Mouse (Mus musculus) neural tube, embryonic 11.5 days (tissue): ENCODE results near the gene Exoc1. TPM values are rescaled to one million over a fixed set of nuclear protein-coding genes. Genes with fewer than 3 reads are reported as not detected.

Experiments used
- ATAC-seq: fragments of 200-750 bp; cut with Nextera tagmentation; 2 replicates; pipeline ENCODE4 v1.8.0; 2017; ENCODE audit warnings: moderate number of reproducible peaks, mild to moderate bottlenecking, moderate TSS enrichment, moderate library complexity; ENCODE audit not compliant: insufficient read depth, low FRiP score, low TSS enrichment
- DNase-seq: peaks from one replicate; pipeline ENCODE4 v3.0.0-alpha.2; 2015; ENCODE audit warnings: low spot score
- H3K27ac ChIP-seq: fragments of 300-500 bp; sonication (generic); 2 replicates; pipeline ENCODE4 v1.5.1; 2014; ENCODE audit warnings: low read depth, mild to moderate bottlenecking, low read length
- H3K27me3 ChIP-seq: fragments of 300-500 bp; sonication (generic); 2 replicates; pipeline ENCODE4 v1.6.1; 2014; ENCODE audit warnings: mild to moderate bottlenecking, low read length, mixed read lengths; ENCODE audit not compliant: control insufficient read depth, insufficient read depth
- H3K36me3 ChIP-seq: fragments of 300-500 bp; sonication (generic); 2 replicates; pipeline ENCODE4 v1.6.1; 2014; ENCODE audit warnings: mild to moderate bottlenecking, low read length, moderate library complexity, mixed read lengths; ENCODE audit not compliant: control insufficient read depth, insufficient read depth
- H3K4me1 ChIP-seq: fragments of 300-500 bp; sonication (generic); 2 replicates; pipeline ENCODE4 v1.6.1; 2014; ENCODE audit warnings: low read length, mixed read lengths; ENCODE audit not compliant: control insufficient read depth, insufficient read depth
- H3K4me2 ChIP-seq: fragments of 300-500 bp; sonication (generic); 2 replicates; pipeline ENCODE4 v1.6.1; 2014; ENCODE audit warnings: low read depth, mild to moderate bottlenecking, moderate library complexity
- H3K4me3 ChIP-seq: fragments of 300-500 bp; sonication (generic); 2 replicates; pipeline ENCODE4 v1.5.1; 2014; ENCODE audit warnings: low read depth, low read length
- H3K9ac ChIP-seq: fragments of 300-500 bp; sonication (generic); 2 replicates; pipeline ENCODE4 v1.6.1; 2014; ENCODE audit warnings: mild to moderate bottlenecking, low read length
- H3K9me3 ChIP-seq: fragments of 300-500 bp; sonication (generic); 2 replicates; pipeline ENCODE4 v1.6.1; 2016; ENCODE audit warnings: low read length; ENCODE audit not compliant: control insufficient read depth
- WGBS: fragments of 180-500 bp; shearing (Covaris S2); extraction: QIAGEN DNeasy Blood & Tissue Kit; methylation state at CpG from one replicate; pipeline ENCODE4 v1.1.7; 2014; 5-methylcytosine and 5-hydroxymethylcytosine counted together
- polyA plus RNA-seq: library from polyadenylated mRNA; unstranded; fragments of >200 nt; fragmentation: Nextera tagmentation; extraction: Ambion mirVana; gene quantifications from 2 replicates; pipeline ENCODE4 v1.2.1, GENCODE M21; 2014

Exoc1 gene
- polyA plus RNA-seq, 1 experiment from 2014 or later = 51.2 TPM

- no peak overlapping the region for H3K9ac ChIP-seq
- no peak overlapping the region for H3K4me3 ChIP-seq
- H3K4me1 ChIP-seq = peaks cover 7% of the 10 kb centered on the region
- H3K27me3 ChIP-seq = no peaks in the 10 kb centered on the region
- ATAC-seq = no peak
- no peak overlapping the region for H3K27ac ChIP-seq
- no peak for DNase-seq
- H3K36me3 ChIP-seq = no peaks in the 10 kb centered on the region
- no peaks in the 10 kb centered on the region for H3K9me3 ChIP-seq
- 88% methylated on average over 2 of the region's 2 CpGs for WGBS
- H3K4me2 ChIP-seq = no peak overlapping the region
Observed at GRCm38 (mm10) chr5:76585378-76585777, 56.3 kb downstream of the Exoc1 start.

GRCm38 (mm10) chr5:76588551-76589283, 59.6 kb downstream of the Exoc1 start, which contains the start of gene Cep135:
Gene Cep135, plus strand, starts transcription at chr5:76588698.
- Histone ChIP-seq H3K9me3 (no peaks in the 10 kb centered on the region), H3K4me3 (peak within 1 kb of the TSS; percentile 89), H3K4me1 (peaks cover 8% of the 10 kb centered on the region), H3K27me3 (no peaks in the 10 kb centered on the region), H3K4me2 (peak within 1 kb of the TSS; percentile 67), H3K36me3 (peaks cover under 1% of the 10 kb centered on the region; the same call in 1 of the 2 replicates), H3K27ac (peak within 1 kb of the TSS; percentile 72), H3K9ac (peak within 1 kb of the TSS; percentile 87)
- WGBS = under 1% methylated on average over 92 of the region's 92 CpGs
- peak; percentile 94 for DNase-seq
- peak; percentile 98 for ATAC-seq

GRCm38 (mm10) chr5:76589311-76589710, 60.2 kb downstream of the Exoc1 start:
- 5% methylated on average over 7 of the region's 7 CpGs for WGBS
- peak overlapping the region; percentile 67 for H3K4me2 ChIP-seq
- no peak overlapping the region for H3K27ac ChIP-seq
- no peaks in the 10 kb centered on the region for H3K9me3 ChIP-seq
- peak overlapping the region; percentile 89 for H3K4me3 ChIP-seq
- DNase-seq (no peak), ATAC-seq (no peak)
- H3K9ac ChIP-seq = peak overlapping the region; percentile 87
- peaks cover 3% of the 10 kb centered on the region for H3K36me3 ChIP-seq
- peaks cover 8% of the 10 kb centered on the region for H3K4me1 ChIP-seq
- no peaks in the 10 kb centered on the region for H3K27me3 ChIP-seq

- Histone ChIP-seq H3K36me3 (peaks cover 3% of the 10 kb centered on the region), H3K4me1 (peaks cover 8% of the 10 kb centered on the region), H3K9me3 (no peaks in the 10 kb centered on the region), H3K27ac (no peak overlapping the region), H3K9ac (no peak overlapping the region), H3K27me3 (no peaks in the 10 kb centered on the region), H3K4me3 (no peak overlapping the region), H3K4me2 (peak overlapping the region; percentile 67)
- WGBS = 86% methylated on average over 2 of the region's 2 CpGs
- DNase-seq (no peak), ATAC-seq (no peak)
Observed at GRCm38 (mm10) chr5:76590009-76590408, 60.9 kb downstream of the Exoc1 start.

- H3K27ac ChIP-seq = no peak overlapping the region
- H3K9ac ChIP-seq = no peak overlapping the region
- H3K4me1 ChIP-seq = peaks cover 8% of the 10 kb centered on the region
- WGBS = 64% methylated on average over 9 of the region's 9 CpGs
- ATAC-seq (no peak), DNase-seq (no peak)
- H3K9me3 ChIP-seq = no peaks in the 10 kb centered on the region
- peaks cover 3% of the 10 kb centered on the region for H3K36me3 ChIP-seq
- no peaks in the 10 kb centered on the region for H3K27me3 ChIP-seq
- no peak overlapping the region for H3K4me3 ChIP-seq
- no peak overlapping the region for H3K4me2 ChIP-seq
Observed at GRCm38 (mm10) chr5:76591885-76592284, 62.8 kb downstream of the Exoc1 start.

DNA sequence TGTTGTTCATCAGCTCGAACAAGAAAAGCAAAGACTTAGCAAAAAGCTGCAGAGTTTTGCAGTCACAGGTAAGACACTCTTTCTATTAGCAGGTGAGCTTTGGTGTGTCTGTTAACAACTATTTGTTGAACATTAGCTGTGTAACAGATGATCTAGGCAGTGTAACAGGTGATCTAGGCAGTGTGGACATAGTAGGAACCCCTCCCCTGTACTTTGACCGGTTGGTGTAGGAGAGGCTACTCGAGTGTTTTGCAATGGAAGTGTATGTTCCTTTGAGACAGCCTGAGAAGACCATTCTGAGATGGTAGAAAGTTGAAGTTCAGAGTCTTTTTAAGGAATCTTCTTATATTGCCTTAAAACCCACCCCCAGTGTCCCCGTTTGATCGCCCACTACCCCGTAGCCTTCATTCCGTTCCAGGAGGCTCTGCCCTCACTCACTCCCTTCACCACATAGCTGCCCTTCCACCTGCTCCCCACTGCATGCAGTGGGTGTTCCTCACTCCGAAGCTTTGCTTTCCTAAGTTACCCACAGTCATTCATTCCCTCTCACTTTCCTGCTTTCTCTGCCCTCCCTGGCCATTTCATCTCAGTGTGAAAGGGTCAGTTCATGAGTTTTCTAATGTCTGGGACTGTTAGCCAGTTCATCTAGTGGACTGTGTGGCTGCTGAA, 80.7 kb downstream of the Exoc1 start:
- Histone ChIP-seq H3K9me3 (no peaks in the 10 kb centered on the region), H3K4me1 (no peaks in the 10 kb centered on the region), H3K4me2 (no peak overlapping the region), H3K4me3 (no peak overlapping the region), H3K9ac (no peak overlapping the region), H3K27me3 (no peaks in the 10 kb centered on the region), H3K27ac (no peak overlapping the region), H3K36me3 (peaks cover 11% of the 10 kb centered on the region)
- WGBS = 90% methylated on average over 8 of the region's 8 CpGs
- ATAC-seq (no peak), DNase-seq (no peak)

GRCm38 (mm10) chr5:76612867-76613499, 83.9 kb downstream of the Exoc1 start:
- H3K4me2 ChIP-seq = no peak overlapping the region
- DNase-seq (peak; percentile 37), ATAC-seq (peak; percentile 94)
- H3K27ac ChIP-seq = peak overlapping the region; percentile 23; the same call in 1 of the 2 replicates
- H3K27me3 ChIP-seq = no peaks in the 10 kb centered on the region
- H3K36me3 ChIP-seq = peaks cover 9% of the 10 kb centered on the region
- H3K4me1 ChIP-seq = no peaks in the 10 kb centered on the region
- 57% methylated on average over 6 of the region's 6 CpGs for WGBS
- H3K9ac ChIP-seq = no peak overlapping the region
- H3K4me3 ChIP-seq = no peak overlapping the region
- H3K9me3 ChIP-seq = no peaks in the 10 kb centered on the region

- no peak overlapping the region for H3K9ac ChIP-seq
Observed at GRCm38 (mm10) chr5:76615276-76615675, 86.2 kb downstream of the Exoc1 start.

More at GRCm38 (mm10) chr5:76615276-76615675, 86.2 kb downstream of the Exoc1 start:
- Histone ChIP-seq H3K4me2 (no peak overlapping the region), H3K4me3 (no peak overlapping the region), H3K9me3 (no peaks in the 10 kb centered on the region), H3K4me1 (no peaks in the 10 kb centered on the region), H3K27ac (no peak overlapping the region), H3K36me3 (peaks cover 16% of the 10 kb centered on the region), H3K27me3 (no peaks in the 10 kb centered on the region)
- 90% methylated on average over 8 of the region's 8 CpGs for WGBS
- no peak for ATAC-seq
- no peak for DNase-seq
